Mouse (Mus musculus) left cerebral cortex, adult 18-20 months (tissue): Measurements from ENCODE around the gene Hal. TPM values are rescaled to one million over a fixed set of nuclear protein-coding genes. Genes with fewer than 3 reads are reported as not detected.
A peak's percentile ranks its signal among the peaks of the same experiment; 100 is the strongest.

Source experiments
- DNase-seq, 2 experiments: peaks; one replicate each; pipeline ENCODE4 v3.0.0; 2021 to 2022; ENCODE audit warnings: low spot score in 2 of 2, mixed read lengths in 1 of 2
- long read RNA-seq, 2 experiments: library from polyadenylated mRNA; stranded (forward); transcript quantifications; one replicate each; pipeline ENCODE4 v2.0.0; 2021
- total RNA-seq, 2 experiments: library from RNA; stranded (reverse); gene quantifications; 2 replicates each; pipeline ENCODE4 v1.2.3; 2021

Hal gene
- not detected for total RNA-seq
- long read RNA-seq, experiment 1 = 0 reads
- long read RNA-seq, experiment 2 = 0 reads

GRCm38 (mm10) chr10:93488066-93488827 is at the start of gene Hal:
Gene Hal (plus strand): TSS chr10:93488768.
- no peak for DNase-seq

- no peak for DNase-seq
Measured at GRCm38 (mm10) chr10:93441501-93441900, 47.1 kb upstream of the Hal start.

- no peak for DNase-seq
Measured at GRCm38 (mm10) chr10:93442183-93442582, 46.4 kb upstream of the Hal start.

GRCm38 (mm10) chr10:93444407-93444806 is 44.2 kb upstream of the Hal start:
- DNase-seq = no peak

- no peak for DNase-seq
Measured at GRCm38 (mm10) chr10:93447398-93447797, 41.2 kb upstream of the Hal start.

- DNase-seq = no peak
Measured at GRCm38 (mm10) chr10:93454652-93455014, 33.9 kb upstream of the Hal start.

- DNase-seq = no peak
Measured at GRCm38 (mm10) chr10:93460106-93460505, 28.5 kb upstream of the Hal start.

- DNase-seq = no peak
Measured at GRCm38 (mm10) chr10:93462692-93463382, 25.7 kb upstream of the Hal start.

GRCm38 (mm10) chr10:93463611-93464010 is 25.0 kb upstream of the Hal start:
- no peak for DNase-seq

- DNase-seq = no peak
Measured at GRCm38 (mm10) chr10:93467259-93467658, 21.3 kb upstream of the Hal start.

- no peak for DNase-seq
Measured at GRCm38 (mm10) chr10:93467791-93468190, 20.8 kb upstream of the Hal start.

- peak; percentile 88 to 95 for DNase-seq
Measured at GRCm38 (mm10) chr10:93471415-93471814, 17.2 kb upstream of the Hal start.

- no peak for DNase-seq
Measured at GRCm38 (mm10) chr10:93484511-93484910, 4.1 kb upstream of the Hal start.

GRCm38 (mm10) chr10:93485055-93485691 is 3.4 kb upstream of the Hal start:
- peak; percentile 17 to 58 for DNase-seq

GRCm38 (mm10) chr10:93486622-93487021 is 1.9 kb upstream of the Hal start:
- peak; percentile 25 to 36 for DNase-seq

- no peak for DNase-seq
Measured at GRCm38 (mm10) chr10:93488828-93489226, 259 bp downstream of the Hal start.

- DNase-seq = no peak
Measured at GRCm38 (mm10) chr10:93490451-93490850, 1.9 kb downstream of the Hal start.

GRCm38 (mm10) chr10:93500864-93501263 is 12.3 kb downstream of the Hal start:
- DNase-seq = no peak

- DNase-seq = no peak
Measured at GRCm38 (mm10) chr10:93501346-93501745, 12.8 kb downstream of the Hal start.

- no peak for DNase-seq
Measured at GRCm38 (mm10) chr10:93508383-93508970, 19.9 kb downstream of the Hal start.

- DNase-seq = no peak
Measured at GRCm38 (mm10) chr10:93509532-93510153, 21.1 kb downstream of the Hal start.
